Mouse (Mus musculus) heart, embryonic 10.5 days (tissue): Measurements from ENCODE around the gene Acta2. TPM values are rescaled to one million over a fixed set of nuclear protein-coding genes. Genes with fewer than 3 reads are reported as not detected.
A peak's percentile ranks its signal among the peaks of the same experiment; 100 is the strongest.

ENCODE experiments used
- DNase-seq: peaks from one replicate; pipeline ENCODE4 v3.0.0-alpha.2; 2017; ENCODE audit warnings: low spot score
- H3K27ac ChIP-seq: fragments of 300-500 bp; sonication (generic); 2 replicates; pipeline ENCODE4 v1.5.1; 2016; ENCODE audit warnings: mild to moderate bottlenecking
- H3K27me3 ChIP-seq: fragments of 300-500 bp; sonication (generic); 2 replicates; pipeline ENCODE4 v1.6.1; 2016; ENCODE audit warnings: mild to moderate bottlenecking; ENCODE audit not compliant: poor library complexity, insufficient read depth, severe bottlenecking
- H3K36me3 ChIP-seq: fragments of 300-500 bp; sonication (generic); 2 replicates; pipeline ENCODE4 v1.6.1; 2016; ENCODE audit warnings: mild to moderate bottlenecking, moderate library complexity
- H3K4me1 ChIP-seq: fragments of 300-500 bp; sonication (generic); 2 replicates; pipeline ENCODE4 v1.6.1; 2016; ENCODE audit warnings: mild to moderate bottlenecking
- H3K4me3 ChIP-seq: fragments of 300-500 bp; sonication (generic); 2 replicates; pipeline ENCODE4 v1.5.1; 2016; ENCODE audit warnings: mild to moderate bottlenecking, moderate library complexity
- H3K9me3 ChIP-seq: fragments of 300-500 bp; sonication (generic); 2 replicates; pipeline ENCODE4 v1.6.1; 2016; ENCODE audit warnings: mild to moderate bottlenecking, moderate library complexity
- WGBS: fragments of 180-500 bp; shearing (Covaris S2); methylation state at CpG from one replicate; pipeline ENCODE4 v1.1.7; 2016; 5-methylcytosine and 5-hydroxymethylcytosine counted together
- polyA plus RNA-seq: library from polyadenylated mRNA; unstranded; fragments of >200 nt; fragmentation: Nextera tagmentation; extraction: Ambion mirVana; gene quantifications from 2 replicates; pipeline ENCODE4 v1.2.1, GENCODE M21; 2016

Acta2 gene
- polyA plus RNA-seq, 1 experiment from 2014 or later: 1,821 TPM

DNA sequence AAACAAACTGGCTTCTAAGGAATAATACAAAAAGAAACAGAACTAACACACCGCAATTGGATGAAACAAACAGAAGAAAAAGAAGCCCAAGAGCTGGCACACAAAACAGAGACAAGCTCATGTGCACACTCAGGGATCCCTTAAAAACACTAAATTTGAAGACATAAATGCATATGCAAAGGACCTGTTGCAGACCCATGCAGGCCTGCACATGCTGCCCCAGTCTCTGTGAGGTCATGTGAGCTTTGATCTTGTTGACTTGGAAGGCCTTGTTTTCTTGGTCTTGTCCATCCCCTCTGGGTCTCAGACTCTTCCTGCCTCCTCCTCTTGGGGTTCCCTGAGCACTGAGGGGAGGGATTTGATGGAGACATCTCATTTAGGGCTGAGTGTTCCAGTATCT is 33.3 kb upstream of the Acta2 start:
- peaks cover 14% of the 10 kb centered on the region for H3K4me1 ChIP-seq
- peaks cover 16% of the 10 kb centered on the region for H3K27me3 ChIP-seq
- H3K9me3 ChIP-seq: no peaks in the 10 kb centered on the region
- H3K36me3 ChIP-seq: no peaks in the 10 kb centered on the region
- H3K27ac ChIP-seq: no peak overlapping the region
- DNase-seq: no peak
- H3K4me3 ChIP-seq: no peak overlapping the region
- 100% methylated on average over 1 of the region's 1 CpGs for WGBS

DNA sequence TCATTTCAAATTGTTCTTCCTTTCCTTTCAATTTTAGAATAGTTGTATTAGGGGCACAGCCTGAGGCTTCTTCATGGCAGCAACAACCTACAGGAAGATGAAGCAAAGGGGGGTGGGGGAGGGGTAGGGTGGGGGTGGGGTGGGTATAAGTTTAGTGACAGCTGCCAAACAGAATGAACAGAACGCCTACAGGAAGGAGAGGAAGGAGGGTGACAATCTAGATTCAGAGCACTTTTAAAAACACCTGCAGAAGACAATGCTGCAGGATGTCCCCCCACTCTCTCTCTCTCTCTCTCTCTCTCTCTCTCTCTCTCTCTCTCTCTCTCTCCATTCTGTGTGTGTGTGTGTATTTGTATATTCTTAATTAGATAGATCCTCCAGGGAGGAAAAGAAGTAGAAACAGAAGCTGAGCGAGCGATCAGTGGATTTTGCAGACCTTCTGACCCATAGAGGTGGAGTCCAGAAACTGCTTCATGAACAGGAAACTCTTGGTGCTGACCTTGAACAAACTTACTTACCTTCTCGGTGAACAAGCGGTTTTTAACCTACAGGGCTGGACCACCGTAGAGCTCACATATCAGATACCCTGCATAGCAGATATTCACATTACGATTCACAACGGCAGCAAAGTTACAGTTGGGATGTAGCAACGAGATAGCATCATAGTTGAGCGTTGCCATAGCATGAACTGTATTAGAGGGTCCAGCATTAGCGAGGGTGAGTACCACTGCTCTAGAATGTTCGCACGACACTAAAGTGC is 32.4 kb upstream of the Acta2 start:
- Histone ChIP-seq H3K4me1 (peaks cover 14% of the 10 kb centered on the region), H3K27ac (no peak overlapping the region), H3K4me3 (no peak overlapping the region), H3K27me3 (peaks cover 15% of the 10 kb centered on the region), H3K9me3 (no peaks in the 10 kb centered on the region), H3K36me3 (no peaks in the 10 kb centered on the region)
- DNase-seq: no peak
- 78% methylated on average over 13 of the region's 13 CpGs for WGBS

DNA sequence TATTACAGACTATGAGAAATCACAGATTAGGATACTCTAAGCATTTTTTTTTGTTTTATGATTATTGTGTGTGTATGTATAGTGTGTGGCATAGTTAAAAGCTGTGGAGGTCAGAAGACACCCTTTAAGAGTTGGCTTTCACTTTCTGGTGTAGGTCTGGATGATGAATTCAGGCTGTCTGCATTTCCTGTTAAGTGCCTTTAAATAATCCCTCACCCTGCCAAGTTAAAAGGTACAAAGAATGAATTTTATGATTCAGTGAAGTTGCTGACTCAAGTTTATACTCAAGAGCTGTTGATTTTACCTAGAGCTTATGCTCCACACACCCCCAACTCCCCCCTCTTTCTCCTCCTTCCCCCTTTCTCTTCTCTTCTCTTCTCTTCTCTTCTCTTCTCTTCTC is 31.8 kb upstream of the Acta2 start:
- peaks cover 14% of the 10 kb centered on the region for H3K4me1 ChIP-seq
- DNase-seq: no peak

DNA sequence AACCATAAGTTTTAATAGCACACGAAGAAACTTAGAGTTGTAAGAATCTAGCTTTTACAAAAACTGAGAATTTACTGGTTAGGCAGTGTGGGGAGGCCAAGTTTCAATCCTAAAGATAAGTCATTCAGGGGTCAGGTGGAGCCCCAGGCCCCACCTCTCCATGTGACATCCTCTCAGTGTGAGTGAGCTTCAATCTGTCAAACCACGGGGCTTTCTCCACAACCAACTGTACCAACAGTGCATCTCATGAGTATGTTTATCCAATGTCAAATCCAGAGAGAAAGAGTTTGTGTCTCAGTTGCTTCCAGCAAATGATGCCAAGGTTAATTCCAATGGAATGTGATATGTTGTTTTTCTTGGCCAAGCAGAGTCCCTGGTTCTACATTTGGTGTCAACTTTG is 29.4 kb upstream of the Acta2 start:
- no peak overlapping the region for H3K27ac ChIP-seq
- H3K4me3 ChIP-seq: no peak overlapping the region
- H3K9me3 ChIP-seq: no peaks in the 10 kb centered on the region
- H3K27me3 ChIP-seq: no peaks in the 10 kb centered on the region
- WGBS: 38% methylated on average over 2 of the region's 2 CpGs
- DNase-seq: no peak
- no peaks in the 10 kb centered on the region for H3K36me3 ChIP-seq
- peaks cover under 1% of the 10 kb centered on the region; the same call in 1 of the 2 replicates for H3K4me1 ChIP-seq

More for the DNA sequence above, 31.8 kb upstream of the Acta2 start:
- Histone ChIP-seq H3K27ac (no peak overlapping the region), H3K4me3 (no peak overlapping the region), H3K9me3 (no peaks in the 10 kb centered on the region), H3K27me3 (peaks cover 9% of the 10 kb centered on the region; the same call in 1 of the 2 replicates), H3K36me3 (no peaks in the 10 kb centered on the region)

DNA sequence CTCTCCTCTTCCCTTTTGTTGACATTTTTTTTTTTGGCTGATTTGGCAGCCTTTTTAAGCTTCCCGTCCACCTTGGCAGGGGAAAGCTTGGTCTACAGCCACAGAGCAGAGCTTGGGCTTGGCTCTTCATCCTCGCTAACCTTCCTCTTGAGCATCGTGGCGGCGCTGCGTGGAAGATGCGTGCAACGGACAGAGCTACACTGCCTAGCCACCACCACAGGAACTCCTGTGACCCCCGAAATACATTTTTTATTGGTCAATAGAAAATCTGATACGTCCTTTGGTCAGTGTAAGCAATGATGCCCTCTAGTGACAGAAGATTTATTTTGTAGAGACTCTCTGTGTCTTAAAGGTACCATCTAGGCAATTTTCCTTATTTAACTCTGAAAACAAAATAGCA is 29.0 kb upstream of the Acta2 start:
- Histone ChIP-seq H3K27me3 (no peaks in the 10 kb centered on the region), H3K4me1 (no peaks in the 10 kb centered on the region), H3K4me3 (no peak overlapping the region), H3K36me3 (no peaks in the 10 kb centered on the region), H3K9me3 (no peaks in the 10 kb centered on the region), H3K27ac (no peak overlapping the region)
- DNase-seq: no peak
- WGBS: 58% methylated on average over 10 of the region's 10 CpGs

DNA sequence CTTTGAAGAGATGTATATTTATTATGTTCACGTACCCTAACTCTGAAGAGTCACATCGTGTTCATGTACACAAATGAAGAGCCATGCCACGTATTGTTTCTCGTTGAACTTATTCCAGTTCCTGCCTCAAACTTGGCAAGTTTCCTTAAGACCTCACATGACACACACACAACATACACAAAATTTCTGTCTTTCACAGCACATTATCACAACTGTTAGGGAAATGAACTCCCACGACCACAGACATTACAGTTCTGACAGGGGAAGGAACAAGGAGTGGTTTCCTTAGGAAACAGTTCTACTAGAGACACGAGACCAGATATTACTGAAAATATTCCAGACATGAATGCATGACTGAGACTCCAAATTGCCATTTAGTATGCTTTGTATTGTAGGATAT is 28.2 kb upstream of the Acta2 start:
- DNase-seq: no peak
- no peaks in the 10 kb centered on the region for H3K27me3 ChIP-seq
- H3K4me3 ChIP-seq: no peak overlapping the region
- no peaks in the 10 kb centered on the region for H3K9me3 ChIP-seq
- H3K4me1 ChIP-seq: no peaks in the 10 kb centered on the region
- H3K27ac ChIP-seq: no peak overlapping the region
- 74% methylated on average over 6 of the region's 6 CpGs for WGBS
- no peaks in the 10 kb centered on the region for H3K36me3 ChIP-seq

DNA sequence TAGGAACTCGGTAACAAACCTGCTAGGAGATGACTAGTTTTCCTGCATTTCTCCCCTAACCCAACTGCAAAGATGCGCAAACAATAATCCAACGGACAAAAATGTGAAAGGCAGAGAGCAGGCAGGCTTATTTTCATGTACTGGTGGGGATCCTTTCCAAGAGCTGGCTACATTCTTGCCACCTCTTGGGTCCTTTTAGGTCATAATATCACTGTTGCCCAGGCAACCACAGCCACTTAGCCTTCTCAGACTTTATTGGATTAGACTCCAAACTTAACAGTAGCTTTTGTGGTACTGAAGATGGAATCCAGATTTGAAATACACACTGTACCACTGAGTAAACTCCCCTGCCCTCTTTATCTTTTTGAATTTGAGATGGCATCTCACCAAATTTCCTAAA is 22.7 kb upstream of the Acta2 start:
- Histone ChIP-seq H3K9me3 (no peaks in the 10 kb centered on the region), H3K36me3 (no peaks in the 10 kb centered on the region), H3K4me3 (no peak overlapping the region), H3K4me1 (no peaks in the 10 kb centered on the region), H3K27ac (no peak overlapping the region), H3K27me3 (no peaks in the 10 kb centered on the region)
- no peak for DNase-seq
- 79% methylated on average over 3 of the region's 3 CpGs for WGBS

DNA sequence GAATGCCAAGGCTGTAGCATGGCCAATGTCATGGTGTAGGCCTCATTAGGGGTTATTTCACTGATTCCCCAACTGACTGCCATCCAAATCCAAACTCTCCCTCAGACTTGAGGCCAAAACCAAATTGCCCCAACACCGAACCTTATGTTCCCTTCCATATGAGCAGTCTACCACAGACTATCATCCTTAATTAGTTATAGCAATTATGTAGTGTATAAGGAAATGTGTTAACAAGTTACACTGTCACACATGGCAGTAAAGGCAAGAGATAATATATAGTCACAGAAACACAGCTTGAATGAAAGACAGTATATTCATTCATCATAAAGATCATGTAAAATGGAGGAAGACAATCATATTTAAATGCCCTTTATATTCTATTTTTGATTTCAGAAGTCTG is 17.7 kb upstream of the Acta2 start:
- WGBS: 81% methylated on average over 1 of the region's 1 CpGs
- no peaks in the 10 kb centered on the region for H3K36me3 ChIP-seq
- H3K27ac ChIP-seq: no peak overlapping the region
- H3K4me3 ChIP-seq: no peak overlapping the region
- no peaks in the 10 kb centered on the region for H3K9me3 ChIP-seq
- no peaks in the 10 kb centered on the region for H3K27me3 ChIP-seq
- H3K4me1 ChIP-seq: no peaks in the 10 kb centered on the region
- DNase-seq: no peak

DNA sequence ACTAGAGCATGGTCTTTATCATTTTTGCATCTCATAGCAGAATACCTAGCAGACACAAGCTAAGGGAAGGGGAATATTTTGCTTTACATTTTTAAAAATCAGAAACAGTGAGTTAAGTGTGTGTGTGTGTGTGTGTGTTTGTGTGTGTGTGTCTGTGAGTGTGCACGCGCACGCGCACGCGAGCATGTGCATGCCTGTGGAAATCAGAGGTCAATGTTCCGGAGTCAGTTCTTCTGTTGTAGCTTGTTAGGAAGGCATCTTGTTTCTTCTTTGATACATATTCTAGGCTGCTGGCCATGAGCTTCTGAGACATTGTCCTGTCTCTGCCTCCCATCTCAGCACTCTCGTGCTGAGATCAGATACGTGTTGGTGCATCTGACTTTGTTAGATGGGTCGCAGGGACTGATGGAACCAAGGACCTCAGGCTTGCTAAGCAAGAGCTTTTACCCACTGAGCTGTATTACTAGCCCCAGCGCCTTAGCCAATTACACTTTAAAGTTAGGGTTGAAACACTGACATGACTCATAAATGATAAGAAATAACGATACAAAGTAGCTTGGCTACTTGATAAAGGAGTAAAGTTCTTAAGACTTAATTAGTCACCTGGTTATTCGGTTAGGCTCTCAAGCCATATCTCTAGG is 15.6 kb upstream of the Acta2 start:
- peaks cover under 1% of the 10 kb centered on the region; the same call in 1 of the 2 replicates for H3K4me1 ChIP-seq
- H3K9me3 ChIP-seq: no peaks in the 10 kb centered on the region
- no peaks in the 10 kb centered on the region for H3K36me3 ChIP-seq
- 88% methylated on average over 13 of the region's 13 CpGs for WGBS
- H3K4me3 ChIP-seq: no peak overlapping the region
- H3K27me3 ChIP-seq: no peaks in the 10 kb centered on the region
- H3K27ac ChIP-seq: no peak overlapping the region
- DNase-seq: no peak

DNA sequence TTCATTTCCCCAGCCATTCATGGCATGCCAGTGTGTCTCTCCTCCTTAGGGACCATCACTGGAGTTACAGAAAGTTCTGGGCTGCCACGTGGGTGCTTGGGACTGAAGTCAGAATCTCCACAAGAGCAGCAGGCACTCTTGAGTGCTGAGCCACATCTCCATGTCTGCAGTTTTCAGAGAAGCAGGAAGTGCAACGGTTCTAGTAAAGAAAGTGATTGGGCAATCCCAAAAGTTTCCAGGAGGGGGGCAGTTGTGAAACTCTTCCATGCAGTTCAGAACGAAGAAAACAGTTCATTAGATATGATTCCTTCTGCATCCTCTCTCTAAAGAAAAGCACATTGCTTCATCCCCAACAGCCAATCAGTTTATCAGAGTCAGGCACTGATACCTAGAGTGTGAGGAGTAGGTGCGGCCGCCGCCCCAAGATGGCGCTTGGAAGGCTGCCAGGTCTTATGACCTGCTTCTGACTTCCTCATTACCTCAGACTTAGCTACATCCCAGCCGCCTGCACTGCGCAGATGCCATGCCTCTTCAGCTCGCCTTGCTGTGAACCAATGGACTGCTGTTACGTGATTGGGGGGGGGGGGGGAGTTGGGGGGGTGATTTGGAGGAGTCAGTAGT is 14.8 kb upstream of the Acta2 start:
- no peaks in the 10 kb centered on the region for H3K9me3 ChIP-seq
- WGBS: 78% methylated on average over 11 of the region's 11 CpGs
- no peaks in the 10 kb centered on the region for H3K27me3 ChIP-seq

DNA sequence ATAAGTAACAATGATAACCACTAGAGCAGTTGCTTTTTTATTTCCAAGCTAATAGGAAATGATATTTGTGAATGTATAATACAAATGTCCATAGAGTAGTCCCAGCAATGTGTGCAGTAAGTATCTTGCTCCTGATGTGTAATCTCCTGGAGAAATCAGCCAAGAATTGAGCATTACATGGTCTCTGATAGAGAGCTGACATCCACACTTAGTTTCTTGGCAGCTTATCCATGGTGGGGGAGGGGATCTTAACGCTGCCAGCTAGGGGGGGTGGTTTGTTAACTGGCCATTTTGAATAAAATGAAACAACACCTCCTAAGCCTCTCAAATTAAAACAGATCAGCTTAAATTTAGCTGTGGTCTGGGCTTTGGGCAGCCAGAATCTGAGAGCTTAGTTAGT is 13.6 kb upstream of the Acta2 start:
- Histone ChIP-seq H3K9me3 (no peaks in the 10 kb centered on the region), H3K4me3 (no peak overlapping the region), H3K36me3 (no peaks in the 10 kb centered on the region), H3K27ac (no peak overlapping the region), H3K27me3 (no peaks in the 10 kb centered on the region), H3K4me1 (peaks cover 6% of the 10 kb centered on the region; the same call in 1 of the 2 replicates)
- no peak for DNase-seq
- WGBS: 35% methylated on average over 1 of the region's 1 CpGs

More for the DNA sequence above, 14.8 kb upstream of the Acta2 start:
- Histone ChIP-seq H3K36me3 (no peaks in the 10 kb centered on the region), H3K27ac (no peak overlapping the region), H3K4me1 (peaks cover 6% of the 10 kb centered on the region; the same call in 1 of the 2 replicates), H3K4me3 (no peak overlapping the region)
- no peak for DNase-seq

DNA sequence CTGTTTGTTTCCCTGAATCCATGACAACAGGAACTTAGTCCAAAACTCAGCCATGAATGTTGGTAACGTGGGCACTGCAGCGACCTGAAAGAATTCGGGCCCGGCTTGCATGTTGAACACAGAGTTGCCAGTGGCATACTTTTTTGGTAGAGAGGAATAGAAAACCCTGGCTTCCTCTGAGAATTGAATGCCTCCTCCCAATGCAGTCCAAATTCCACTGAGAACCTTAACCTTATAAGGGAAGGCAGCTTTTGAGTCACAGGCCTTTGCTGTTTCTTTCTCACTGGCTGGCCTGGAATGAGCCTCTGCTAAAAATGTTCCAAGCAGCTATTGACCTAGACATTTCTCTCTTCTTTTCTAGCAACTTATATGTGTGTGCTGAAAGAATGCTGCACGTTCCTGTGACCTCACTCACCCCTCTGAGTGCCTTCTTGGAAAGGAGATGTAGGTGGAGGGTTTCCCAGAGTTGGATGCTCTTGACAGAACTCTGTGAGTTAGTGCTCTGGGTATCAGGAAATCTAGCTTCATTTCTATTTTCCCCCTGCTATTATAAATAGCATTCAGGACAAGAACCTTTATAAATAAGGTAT is 10.3 kb upstream of the Acta2 start:
- Histone ChIP-seq H3K27ac (peak overlapping the region; percentile 74), H3K9me3 (no peaks in the 10 kb centered on the region), H3K36me3 (no peaks in the 10 kb centered on the region), H3K4me3 (no peak overlapping the region), H3K4me1 (peaks cover 6% of the 10 kb centered on the region; the same call in 1 of the 2 replicates), H3K27me3 (no peaks in the 10 kb centered on the region)
- no peak for DNase-seq
- WGBS: 47% methylated on average over 5 of the region's 5 CpGs
